Mouse (Mus musculus) E14TG2a.4 (cell line): ENCODE data around the gene Cyb561a3.

Source experiments
- CTCF ChIP-seq: conservative IDR thresholded peaks from 2 replicates; pipeline ENCODE4 v1.5.1; 2014; ENCODE audit warnings: low read length
- NANOG ChIP-seq: IDR thresholded peaks from 2 replicates; pipeline ENCODE4 v1.6.1; 2014; ENCODE audit warnings: borderline replicate concordance, low read length, mixed read lengths
- POU5F1 ChIP-seq: IDR thresholded peaks from 2 replicates; pipeline ENCODE4 v1.6.1; 2014; ENCODE audit warnings: low read length, borderline replicate concordance

- peak; percentile 82 for TF ChIP-seq CTCF
- no peak for TF ChIP-seq NANOG
- TF ChIP-seq POU5F1: no peak
Observed at GRCm38 (mm10) chr19:10602787-10603186, 25.8 kb downstream of the Cyb561a3 start.
